Mouse (Mus musculus) heart, postnatal 0 days (tissue): Measurements from ENCODE around the gene Rae1.

ENCODE experiments used
- CTCF ChIP-seq: IDR thresholded peaks from 2 replicates; pipeline ENCODE4 v1.5.1; 2016; ENCODE audit warnings: antibody characterized with exemption, control low read depth, low read depth
- EP300 ChIP-seq: IDR thresholded peaks from 2 replicates; pipeline ENCODE4 v1.6.1; 2016; ENCODE audit warnings: antibody characterized with exemption, low read depth

DNA sequence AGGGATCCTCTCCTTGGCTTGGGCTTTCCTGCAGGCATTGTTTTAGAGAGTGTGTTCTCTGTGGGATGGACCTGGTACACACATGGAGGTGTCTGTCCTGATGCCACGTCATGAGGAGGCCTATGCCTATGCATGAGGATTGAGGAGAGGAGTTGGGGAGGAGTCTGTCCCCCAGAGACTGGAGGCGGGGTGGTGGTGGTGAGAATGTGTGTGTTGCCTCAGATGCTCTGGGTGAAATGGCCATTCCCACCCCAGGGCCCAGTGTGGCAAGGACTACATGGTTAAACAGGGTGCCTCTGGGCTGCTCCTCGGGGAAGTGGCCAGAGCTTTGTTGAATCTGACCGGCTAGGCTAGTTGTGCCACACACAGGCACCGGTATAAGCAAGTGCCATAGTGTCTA, 26.4 kb downstream of the Rae1 start:
- TF ChIP-seq CTCF (no peak), EP300 (no peak)
